Mouse (Mus musculus) hindbrain, embryonic 16.5 days (tissue): ENCODE measurements at regions not wholly inside any gene's neighbourhood (a gene's known extent, or its start where the extent isn't known, plus 50 kb on each side); places are given as distances from the start of the nearest gene placed in this dataset.
A peak's percentile ranks its signal among the peaks of the same experiment; 100 is the strongest.
"Not testable (repeated sequence)": the region's sequence is repeated elsewhere in the genome, so short reads cannot be mapped to it uniquely, and the experiment has no call there.

Source experiments
- ATAC-seq: fragments of 200-750 bp; cut with Nextera tagmentation; 2 replicates; pipeline ENCODE4 v1.8.0; 2017; ENCODE audit warnings: moderate TSS enrichment, moderate library complexity
- H3K27ac ChIP-seq: fragments of 300-500 bp; sonication (generic); 2 replicates; pipeline ENCODE4 v1.5.1; 2014; ENCODE audit warnings: low read depth, mild to moderate bottlenecking, control low read depth, low read length, moderate library complexity
- H3K27me3 ChIP-seq: fragments of 300-500 bp; sonication (generic); replicated peaks from 2 replicates; pipeline ENCODE4 v1.6.1; 2014; ENCODE audit warnings: low read length; ENCODE audit not compliant: control insufficient read depth, insufficient read depth
- H3K36me3 ChIP-seq: fragments of 300-500 bp; sonication (generic); 2 replicates; pipeline ENCODE4 v1.6.1; 2014; ENCODE audit warnings: mild to moderate bottlenecking, low read length, moderate library complexity, mixed read lengths; ENCODE audit not compliant: control insufficient read depth, insufficient read depth
- H3K4me1 ChIP-seq: fragments of 300-500 bp; sonication (generic); 2 replicates; pipeline ENCODE4 v1.6.1; 2014; ENCODE audit warnings: low read depth, low read length; ENCODE audit not compliant: control insufficient read depth, insufficient read depth
- H3K4me2 ChIP-seq: fragments of 300-500 bp; sonication (generic); 2 replicates; pipeline ENCODE4 v1.6.1; 2014; ENCODE audit warnings: mild to moderate bottlenecking, low read length, control low read depth, moderate library complexity
- H3K4me3 ChIP-seq: fragments of 300-500 bp; sonication (generic); 2 replicates; pipeline ENCODE4 v1.5.1; 2014; ENCODE audit warnings: mild to moderate bottlenecking, low read length, control low read depth, moderate library complexity
- H3K9ac ChIP-seq: fragments of 300-500 bp; sonication (generic); 2 replicates; pipeline ENCODE4 v1.6.1; 2014; ENCODE audit warnings: low read depth, mild to moderate bottlenecking, control low read depth, low read length, moderate library complexity
- H3K9me3 ChIP-seq: fragments of 300-500 bp; sonication (generic); 2 replicates; pipeline ENCODE4 v1.6.1; 2014; ENCODE audit warnings: mild to moderate bottlenecking, low read length, moderate library complexity; ENCODE audit not compliant: control insufficient read depth
- WGBS: fragments of 180-500 bp; shearing (Covaris S2); extraction: QIAGEN DNeasy Blood & Tissue Kit; methylation state at CpG from one replicate; pipeline ENCODE4 v1.1.7; 2014; 5-methylcytosine and 5-hydroxymethylcytosine counted together

GRCm38 (mm10) chr6:100411968-100412367 lies 124.7 kb upstream of the Rybp start:
- Histone ChIP-seq H3K4me1 (no peaks in the 10 kb centered on the region), H3K36me3 (no peaks in the 10 kb centered on the region), H3K27ac (no peak overlapping the region), H3K9ac (no peak overlapping the region), H3K4me3 (no peak overlapping the region), H3K4me2 (no peak overlapping the region), H3K9me3 (no peaks in the 10 kb centered on the region), H3K27me3 (no peaks in the 10 kb centered on the region; the same call in 1 of the 2 replicates)
- 83% methylated on average over 4 of the region's 4 CpGs for WGBS
- ATAC-seq: no peak

GRCm38 (mm10) chr6:100410067-100410631 lies 122.9 kb upstream of the Rybp start:
- Histone ChIP-seq H3K4me3 (no peak overlapping the region), H3K9ac (no peak overlapping the region), H3K27me3 (no peaks in the 10 kb centered on the region; the same call in 1 of the 2 replicates), H3K4me2 (no peak overlapping the region), H3K9me3 (no peaks in the 10 kb centered on the region), H3K27ac (no peak overlapping the region), H3K4me1 (no peaks in the 10 kb centered on the region), H3K36me3 (no peaks in the 10 kb centered on the region)
- 97% methylated on average over 8 of the region's 8 CpGs for whole genome bisulfite sequencing
- ATAC-seq: no peak

GRCm38 (mm10) chr6:100408826-100409225 lies 121.5 kb upstream of the Rybp start:
- H3K4me1 ChIP-seq: no peaks in the 10 kb centered on the region
- H3K27me3 ChIP-seq: no peaks in the 10 kb centered on the region; the same call in 1 of the 2 replicates
- ATAC-seq: no peak
- H3K27ac ChIP-seq: no peak overlapping the region
- H3K9ac ChIP-seq: no peak overlapping the region
- no peak overlapping the region for H3K4me2 ChIP-seq
- H3K9me3 ChIP-seq: no peaks in the 10 kb centered on the region
- no peak overlapping the region for H3K4me3 ChIP-seq
- WGBS: 87% methylated on average over 8 of the region's 8 CpGs
- H3K36me3 ChIP-seq: no peaks in the 10 kb centered on the region

GRCm38 (mm10) chr6:100406504-100406903 lies 119.2 kb upstream of the Rybp start:
- Histone ChIP-seq H3K4me1 (no peaks in the 10 kb centered on the region), H3K27me3 (no peaks in the 10 kb centered on the region; the same call in 1 of the 2 replicates), H3K4me2 (no peak overlapping the region), H3K9ac (no peak overlapping the region), H3K27ac (no peak overlapping the region), H3K4me3 (no peak overlapping the region), H3K36me3 (no peaks in the 10 kb centered on the region), H3K9me3 (no peaks in the 10 kb centered on the region)
- no peak for ATAC-seq
- WGBS: 80% methylated on average over 4 of the region's 4 CpGs

- no peak for ATAC-seq
- WGBS: 91% methylated on average over 3 of the region's 3 CpGs
- Histone ChIP-seq H3K4me3 (no peak overlapping the region), H3K27me3 (no peaks in the 10 kb centered on the region; the same call in 1 of the 2 replicates), H3K27ac (no peak overlapping the region), H3K36me3 (no peaks in the 10 kb centered on the region), H3K9me3 (no peaks in the 10 kb centered on the region), H3K4me1 (no peaks in the 10 kb centered on the region), H3K4me2 (no peak overlapping the region), H3K9ac (no peak overlapping the region)
These were observed 116.9 kb upstream of the Rybp start for GRCm38 (mm10) chr6:100404161-100404560.

- Histone ChIP-seq H3K4me1 (no peaks in the 10 kb centered on the region), H3K4me3 (no peak overlapping the region), H3K9me3 (no peaks in the 10 kb centered on the region), H3K36me3 (no peaks in the 10 kb centered on the region), H3K27ac (no peak overlapping the region), H3K27me3 (no peaks in the 10 kb centered on the region), H3K9ac (no peak overlapping the region), H3K4me2 (no peak overlapping the region)
- ATAC-seq: no peak
- WGBS: 39% methylated on average over 4 of the region's 4 CpGs
These were observed 115.4 kb upstream of the Rybp start for GRCm38 (mm10) chr6:100402716-100403115.

GRCm38 (mm10) chr6:100401728-100402127 lies 114.4 kb upstream of the Rybp start:
- WGBS: 97% methylated on average over 2 of the region's 2 CpGs
- no peaks in the 10 kb centered on the region for H3K9me3 ChIP-seq
- H3K4me3 ChIP-seq: no peak overlapping the region
- no peaks in the 10 kb centered on the region for H3K36me3 ChIP-seq
- no peak overlapping the region for H3K27ac ChIP-seq
- no peak for ATAC-seq
- no peak overlapping the region for H3K4me2 ChIP-seq
- no peak overlapping the region for H3K9ac ChIP-seq
- H3K27me3 ChIP-seq: no peaks in the 10 kb centered on the region
- H3K4me1 ChIP-seq: no peaks in the 10 kb centered on the region

GRCm38 (mm10) chr6:100399387-100399786 lies 112.1 kb upstream of the Rybp start:
- not testable (repeated sequence) for H3K27ac ChIP-seq, H3K27me3 ChIP-seq, H3K9me3 ChIP-seq, H3K4me1 ChIP-seq, ATAC-seq, H3K9ac ChIP-seq, H3K36me3 ChIP-seq, H3K4me3 ChIP-seq, H3K4me2 ChIP-seq
- WGBS: 93% methylated on average over 1 of the region's 1 CpGs

GRCm38 (mm10) chr6:100396311-100397200 lies 109.3 kb upstream of the Rybp start:
- Histone ChIP-seq H3K9ac (no peak overlapping the region), H3K4me3 (no peak overlapping the region), H3K27me3 (no peaks in the 10 kb centered on the region; the same call in 1 of the 2 replicates), H3K4me1 (peaks cover 4% of the 10 kb centered on the region; the same call in 1 of the 2 replicates), H3K27ac (no peak overlapping the region), H3K4me2 (no peak overlapping the region), H3K9me3 (peaks cover 4% of the 10 kb centered on the region; the same call in 1 of the 2 replicates), H3K36me3 (no peaks in the 10 kb centered on the region)
- ATAC-seq: peak; percentile 61; the same call in 1 of the 2 replicates
- WGBS: 65% methylated on average over 14 of the region's 14 CpGs
